Mouse (Mus musculus) lung, embryonic 15.5 days (tissue): ENCODE measurements around the gene Tubb1. TPM values are rescaled to one million over a fixed set of nuclear protein-coding genes. Genes with fewer than 3 reads are reported as not detected.

Experiments
- ATAC-seq: fragments of 200-750 bp; cut with Nextera tagmentation; 2 replicates; pipeline ENCODE4 v1.8.0; 2017; ENCODE audit warnings: moderate number of reproducible peaks, borderline replicate concordance; ENCODE audit not compliant: low FRiP score, low TSS enrichment; ENCODE audit errors: extremely low read depth
- H3K27ac ChIP-seq: fragments of 300-500 bp; sonication (generic); 2 replicates; pipeline ENCODE4 v1.5.1; 2015; ENCODE audit warnings: moderate library complexity, mild to moderate bottlenecking, inconsistent platforms
- H3K27me3 ChIP-seq: fragments of 300-500 bp; sonication (generic); 2 replicates; pipeline ENCODE4 v1.6.1; 2015; ENCODE audit warnings: inconsistent platforms
- H3K36me3 ChIP-seq: fragments of 300-500 bp; sonication (generic); 2 replicates; pipeline ENCODE4 v1.6.1; 2015; ENCODE audit warnings: inconsistent platforms
- H3K4me1 ChIP-seq: fragments of 300-500 bp; sonication (generic); 2 replicates; pipeline ENCODE4 v1.6.1; 2015; ENCODE audit warnings: inconsistent platforms
- H3K4me2 ChIP-seq: fragments of 300-500 bp; sonication (generic); 2 replicates; pipeline ENCODE4 v1.6.1; 2015; ENCODE audit warnings: inconsistent platforms, mild to moderate bottlenecking, moderate library complexity
- H3K4me3 ChIP-seq: fragments of 300-500 bp; sonication (generic); 2 replicates; pipeline ENCODE4 v1.5.1; 2015; ENCODE audit warnings: mild to moderate bottlenecking, inconsistent platforms
- H3K9ac ChIP-seq: fragments of 300-500 bp; sonication (generic); 2 replicates; pipeline ENCODE4 v1.6.1; 2015; ENCODE audit warnings: inconsistent platforms
- H3K9me3 ChIP-seq: fragments of 300-500 bp; sonication (generic); 2 replicates; pipeline ENCODE4 v1.6.1; 2016; ENCODE audit warnings: inconsistent platforms
- WGBS: fragments of 180-500 bp; shearing (Covaris S2); methylation state at CpG from one replicate; pipeline ENCODE4 v1.1.7; 2015; 5-methylcytosine and 5-hydroxymethylcytosine counted together
- polyA plus RNA-seq: library from polyadenylated mRNA; unstranded; fragments of >200 nt; fragmentation: Nextera tagmentation; extraction: Ambion mirVana; gene quantifications from 2 replicates; pipeline ENCODE4 v1.2.1, GENCODE M21; 2015

The Tubb1 gene
- polyA plus RNA-seq, 1 experiment from 2014 or later, result 6.6 TPM

DNA sequence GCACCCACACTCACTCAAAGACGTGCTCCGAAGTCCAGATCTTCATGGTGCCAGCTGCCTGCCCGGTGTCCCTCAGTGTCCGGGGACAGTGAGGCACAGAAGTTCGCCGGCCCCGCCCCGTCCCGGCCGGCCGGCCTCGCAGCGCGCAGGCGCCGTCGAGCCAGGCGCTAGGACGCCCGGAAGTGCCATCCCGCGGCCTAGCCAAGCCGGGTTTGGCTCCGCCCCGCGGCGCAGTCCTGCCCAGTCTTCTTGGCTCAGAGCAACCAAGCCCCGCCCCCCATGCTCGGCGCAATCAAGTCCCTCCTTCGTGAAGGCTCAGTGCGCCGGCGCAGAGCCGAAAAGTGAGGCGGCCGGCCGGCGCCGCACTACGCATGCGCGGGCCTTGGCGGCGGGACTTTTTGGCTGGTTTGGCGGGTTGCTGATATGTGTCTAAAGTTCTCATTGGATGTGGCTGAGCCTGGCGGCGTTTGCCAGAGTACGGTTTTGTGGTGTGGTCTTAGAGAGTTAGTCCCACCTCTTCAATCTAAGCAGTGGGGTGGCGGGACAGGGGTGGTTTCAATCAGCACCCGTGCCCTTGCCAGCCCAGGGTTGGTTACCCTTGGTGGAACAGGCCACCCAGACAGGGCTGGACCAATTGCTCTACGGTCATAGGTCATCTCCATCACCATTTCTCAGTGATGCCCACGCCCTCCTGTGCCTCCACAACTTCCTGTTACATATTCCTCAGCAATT, 22.5 kb downstream of the Tubb1 start, which contains the start of gene Prelid3b:
TSS of gene Prelid3b (minus strand) at position 264 of the 732 bp plus-strand sequence.
- H3K9ac ChIP-seq, result peak within 1 kb of the TSS; percentile 71
- H3K4me1 ChIP-seq, result peaks cover 19% of the 10 kb centered on the region
- peak within 1 kb of the TSS; percentile 80 for H3K4me2 ChIP-seq
- peak within 1 kb of the TSS; percentile 87 for H3K27ac ChIP-seq
- ATAC-seq, result peak; percentile 98
- WGBS, result under 1% methylated on average over 53 of the region's 53 CpGs
- H3K36me3 ChIP-seq, result peaks cover 13% of the 10 kb centered on the region; the same call in 1 of the 2 replicates
- H3K4me3 ChIP-seq, result peak within 1 kb of the TSS; percentile 69
- no peaks in the 10 kb centered on the region for H3K27me3 ChIP-seq
- H3K9me3 ChIP-seq, result no peaks in the 10 kb centered on the region

DNA sequence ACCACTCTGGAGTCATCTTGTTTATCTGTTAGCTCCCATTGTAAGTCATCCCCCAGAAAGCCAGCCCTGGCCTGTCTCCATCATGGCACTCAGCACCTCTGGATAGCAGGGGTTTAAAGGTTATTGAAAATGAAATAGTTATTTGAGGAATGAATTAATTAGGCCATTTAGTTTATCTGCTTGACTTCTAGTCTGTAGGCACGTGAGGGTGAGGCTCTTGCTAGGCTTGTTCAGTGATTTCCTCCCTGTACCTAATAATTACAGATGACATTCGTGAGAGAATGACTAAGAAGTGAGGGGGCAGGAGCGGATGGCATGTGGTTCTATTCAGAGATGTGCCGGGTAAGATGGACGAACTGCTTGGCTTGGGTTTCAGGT, 23.0 kb downstream of the Tubb1 start:
- Histone ChIP-seq H3K4me2 (peak overlapping the region; percentile 74), H3K9ac (peak overlapping the region; percentile 51), H3K9me3 (no peaks in the 10 kb centered on the region), H3K27me3 (no peaks in the 10 kb centered on the region), H3K4me1 (peaks cover 24% of the 10 kb centered on the region), H3K4me3 (peak overlapping the region; percentile 69), H3K36me3 (peaks cover 9% of the 10 kb centered on the region; the same call in 1 of the 2 replicates), H3K27ac (peak overlapping the region; percentile 87)
- 60% methylated on average over 5 of the region's 5 CpGs for WGBS
- no peak for ATAC-seq

DNA sequence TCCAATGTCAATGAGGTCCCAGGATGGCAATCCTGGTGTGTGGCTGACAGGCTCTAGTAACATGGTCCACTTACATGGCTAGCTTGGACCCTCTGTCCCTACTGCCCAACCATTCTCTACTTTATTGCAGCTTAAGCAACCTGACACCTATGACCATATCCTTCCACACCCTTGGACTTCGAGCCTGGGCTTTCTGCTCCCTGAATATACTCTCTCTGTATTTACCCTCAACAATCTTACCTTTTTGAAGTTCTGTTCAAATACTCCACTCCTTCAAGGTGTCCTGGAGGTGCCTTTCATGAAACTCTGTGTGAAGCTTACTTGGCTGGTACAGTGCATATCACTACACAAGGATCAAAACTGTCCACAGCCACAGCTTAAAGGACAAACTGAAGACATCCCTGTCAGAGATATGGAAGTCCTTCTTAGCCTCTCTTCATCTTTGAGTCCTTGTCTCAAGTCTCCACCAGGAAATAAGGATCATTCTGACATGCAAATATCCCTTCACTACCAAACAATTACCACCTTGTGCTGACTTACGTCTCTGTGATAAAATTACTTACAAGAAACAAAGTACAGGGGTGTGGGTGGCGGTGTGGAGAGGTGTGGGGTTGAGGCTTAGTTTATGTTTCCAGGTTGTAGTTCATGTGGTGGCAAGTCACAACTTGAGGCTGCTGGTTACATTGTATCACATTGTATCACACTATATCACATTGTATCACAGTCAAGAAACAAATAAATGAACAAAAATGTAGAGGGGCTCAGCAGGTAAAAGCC, 27.2 kb downstream of the Tubb1 start:
- peak overlapping the region; percentile 30 for H3K27ac ChIP-seq
- ATAC-seq, result no peak
- peaks cover 15% of the 10 kb centered on the region for H3K4me1 ChIP-seq
- H3K4me3 ChIP-seq, result no peak overlapping the region
- H3K4me2 ChIP-seq, result no peak overlapping the region
- H3K9me3 ChIP-seq, result no peaks in the 10 kb centered on the region
- no peaks in the 10 kb centered on the region for H3K27me3 ChIP-seq
- H3K9ac ChIP-seq, result no peak overlapping the region
- H3K36me3 ChIP-seq, result no peaks in the 10 kb centered on the region
- WGBS, result 47% methylated on average over 3 of the region's 3 CpGs

DNA sequence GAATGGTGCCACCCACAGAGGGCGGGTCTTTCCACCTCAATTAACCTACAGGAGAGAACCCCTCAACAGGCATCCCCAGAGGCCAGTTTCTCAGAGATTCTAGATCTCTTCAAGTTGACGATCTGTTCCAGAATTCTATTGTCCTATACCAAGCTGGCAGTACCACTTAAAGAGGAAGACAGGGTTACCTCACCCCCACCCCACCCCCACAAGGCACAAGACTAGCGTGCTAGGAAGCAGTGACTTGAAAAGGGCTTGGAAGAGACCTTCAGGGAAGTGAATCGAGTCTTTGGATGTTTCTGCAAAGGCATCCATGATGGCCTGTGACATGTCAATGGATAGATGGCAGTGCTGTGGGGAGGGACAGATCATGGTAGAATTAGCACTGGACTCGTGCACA, 28.3 kb downstream of the Tubb1 start:
- H3K9ac ChIP-seq, result no peak overlapping the region
- H3K4me1 ChIP-seq, result peaks cover 9% of the 10 kb centered on the region
- H3K27ac ChIP-seq, result no peak overlapping the region; the same call in 1 of the 2 replicates
- no peak for ATAC-seq
- H3K36me3 ChIP-seq, result no peaks in the 10 kb centered on the region
- no peak overlapping the region for H3K4me2 ChIP-seq
- H3K4me3 ChIP-seq, result no peak overlapping the region
- WGBS, result 65% methylated on average over 5 of the region's 5 CpGs
- no peaks in the 10 kb centered on the region for H3K9me3 ChIP-seq
- no peaks in the 10 kb centered on the region for H3K27me3 ChIP-seq

DNA sequence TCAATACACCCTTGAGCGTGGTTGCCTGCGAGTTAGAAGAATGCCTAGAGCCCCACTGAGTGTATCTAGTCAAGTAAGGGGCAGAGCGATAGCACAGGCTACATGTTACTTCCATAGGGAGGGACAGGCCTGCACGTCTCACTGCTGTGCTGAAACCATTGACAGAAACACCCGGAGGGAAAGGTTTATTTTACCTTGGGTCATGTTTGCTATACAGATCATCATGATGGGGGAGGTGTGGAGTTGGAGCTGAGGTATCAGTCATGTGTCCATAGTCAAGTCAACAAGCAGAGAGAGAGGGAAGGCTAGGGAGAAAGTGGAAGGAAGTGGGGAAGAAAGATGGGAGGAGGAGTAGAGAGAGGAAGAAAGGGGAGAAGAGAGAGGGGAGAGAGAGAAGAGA, 36.5 kb downstream of the Tubb1 start:
- no peak overlapping the region for H3K9ac ChIP-seq
- ATAC-seq, result no peak
- H3K4me3 ChIP-seq, result no peak overlapping the region
- H3K4me2 ChIP-seq, result no peak overlapping the region
- H3K9me3 ChIP-seq, result no peaks in the 10 kb centered on the region
- 59% methylated on average over 5 of the region's 5 CpGs for WGBS
- H3K4me1 ChIP-seq, result no peaks in the 10 kb centered on the region
- no peak overlapping the region for H3K27ac ChIP-seq
- no peaks in the 10 kb centered on the region for H3K27me3 ChIP-seq
- H3K36me3 ChIP-seq, result no peaks in the 10 kb centered on the region

DNA sequence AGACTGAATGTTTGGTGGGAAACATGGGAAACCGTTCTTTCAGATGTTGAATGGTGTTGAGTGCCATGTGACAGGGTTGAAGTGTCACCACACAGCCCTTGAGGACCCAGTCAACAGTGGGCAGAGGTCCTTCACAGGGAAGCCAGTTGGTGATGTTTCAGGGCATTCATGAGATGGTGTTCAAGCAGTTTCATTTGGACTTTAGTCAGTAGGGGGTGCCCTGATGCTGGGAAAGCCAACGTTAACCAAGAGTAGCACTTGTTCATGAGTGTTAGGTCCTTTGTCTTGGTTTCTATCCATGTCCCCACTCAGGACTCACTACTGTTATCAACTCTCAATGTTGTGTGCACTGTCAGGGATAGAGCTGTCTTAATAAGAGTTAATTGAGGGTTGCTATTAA, 42.4 kb downstream of the Tubb1 start:
- no peaks in the 10 kb centered on the region for H3K36me3 ChIP-seq
- no peak overlapping the region for H3K27ac ChIP-seq
- H3K4me3 ChIP-seq, result no peak overlapping the region
- no peaks in the 10 kb centered on the region for H3K27me3 ChIP-seq
- no peak overlapping the region for H3K4me2 ChIP-seq
- no peak overlapping the region for H3K9ac ChIP-seq
- no peaks in the 10 kb centered on the region for H3K9me3 ChIP-seq
- H3K4me1 ChIP-seq, result no peaks in the 10 kb centered on the region
- 52% methylated on average over 2 of the region's 2 CpGs for WGBS
- no peak for ATAC-seq

DNA sequence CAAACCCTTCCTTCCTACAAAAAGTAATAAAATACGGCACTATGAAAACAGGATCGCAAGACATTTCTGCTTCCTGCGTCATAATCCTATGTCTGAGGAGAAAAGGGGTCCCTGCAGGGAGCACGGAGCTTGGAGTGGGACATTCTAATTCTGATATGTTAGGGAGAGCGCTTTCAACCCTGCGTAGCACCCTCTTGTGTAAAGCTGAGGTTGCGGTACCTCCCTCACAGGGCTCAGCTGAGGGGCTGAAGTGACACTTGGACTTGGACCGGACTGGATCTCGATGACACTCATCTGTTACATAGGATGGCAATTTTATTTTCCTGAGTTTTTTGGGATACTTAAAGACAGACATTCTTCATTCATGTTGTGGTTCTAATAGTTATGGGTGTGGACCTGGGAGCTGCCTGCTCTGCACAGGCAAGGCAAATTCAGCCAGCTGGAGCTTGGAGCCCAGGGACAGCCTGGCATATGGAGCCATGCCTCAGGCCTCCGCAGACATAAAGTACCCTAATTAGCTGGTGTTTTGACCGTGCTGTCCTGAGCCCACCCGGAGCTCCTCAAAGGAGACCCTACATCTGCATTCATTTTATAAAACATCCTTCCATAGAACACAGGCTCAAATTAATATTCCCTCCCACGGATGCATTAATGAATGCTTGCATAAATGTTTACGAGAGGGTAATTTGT, 50.5 kb downstream of the Tubb1 start:
- no peak overlapping the region for H3K9ac ChIP-seq
- no peaks in the 10 kb centered on the region for H3K36me3 ChIP-seq
- ATAC-seq, result no peak
- no peak overlapping the region for H3K4me3 ChIP-seq
- H3K4me2 ChIP-seq, result no peak overlapping the region
- no peaks in the 10 kb centered on the region for H3K9me3 ChIP-seq
- no peak overlapping the region for H3K27ac ChIP-seq
- 84% methylated on average over 14 of the region's 14 CpGs for WGBS
- 0 out of 2 replicates have a peak, but pooled peaks cover 2% of the 10 kb centered on the region for H3K4me1 ChIP-seq
- H3K27me3 ChIP-seq, result no peaks in the 10 kb centered on the region

DNA sequence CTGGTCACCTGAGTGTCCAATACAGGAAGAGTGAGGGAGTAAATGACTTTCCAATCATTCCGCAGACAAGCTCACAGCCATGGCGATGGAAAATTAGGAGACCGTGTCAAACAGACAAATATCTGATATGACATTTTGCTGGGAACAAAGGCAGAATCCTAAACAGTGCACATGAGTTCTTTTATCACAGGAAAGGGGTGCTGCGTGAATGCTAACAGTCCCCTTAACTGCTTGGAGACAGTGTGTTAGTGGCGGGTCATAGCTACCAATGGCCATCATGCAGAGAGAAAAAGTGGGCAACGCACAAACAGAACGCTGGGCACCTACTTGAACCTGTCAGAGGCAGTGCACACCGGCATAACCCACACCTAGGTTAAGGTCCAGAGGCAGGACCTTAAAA, 51.0 kb downstream of the Tubb1 start:
- no peak overlapping the region for H3K4me2 ChIP-seq
- H3K4me3 ChIP-seq, result no peak overlapping the region
- no peak overlapping the region for H3K27ac ChIP-seq
- WGBS, result 87% methylated on average over 8 of the region's 8 CpGs
- no peak for ATAC-seq
- H3K27me3 ChIP-seq, result no peaks in the 10 kb centered on the region
- 0 out of 2 replicates have a peak, but pooled peaks cover 2% of the 10 kb centered on the region for H3K4me1 ChIP-seq
- no peaks in the 10 kb centered on the region for H3K36me3 ChIP-seq
- H3K9ac ChIP-seq, result no peak overlapping the region
- H3K9me3 ChIP-seq, result no peaks in the 10 kb centered on the region

DNA sequence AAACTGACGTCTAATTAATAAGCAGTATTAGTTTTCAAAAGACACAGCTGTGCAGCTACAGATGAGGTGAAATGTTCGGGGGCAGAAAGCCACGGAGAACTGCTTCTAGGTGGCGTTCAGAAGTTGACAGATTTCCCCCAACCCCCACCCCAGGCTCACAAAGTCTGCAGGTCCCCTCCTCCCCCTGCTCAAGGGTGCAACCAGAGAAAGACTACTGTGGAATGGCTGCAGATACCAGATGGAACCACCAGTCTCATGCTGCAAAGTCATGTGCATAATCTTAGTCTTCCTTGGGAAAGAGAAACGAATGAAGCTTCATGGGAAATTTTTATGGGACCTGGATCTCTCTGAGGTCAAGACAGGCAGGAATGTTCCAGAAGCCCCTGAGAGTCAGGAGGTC, 51.8 kb downstream of the Tubb1 start:
- Histone ChIP-seq H3K9me3 (no peaks in the 10 kb centered on the region), H3K4me2 (no peak overlapping the region), H3K9ac (no peak overlapping the region), H3K27ac (no peak overlapping the region), H3K27me3 (no peaks in the 10 kb centered on the region), H3K4me1 (0 out of 2 replicates have a peak, but pooled peaks cover 2% of the 10 kb centered on the region), H3K36me3 (no peaks in the 10 kb centered on the region), H3K4me3 (no peak overlapping the region)
- ATAC-seq, result no peak
- 33% methylated on average over 5 of the region's 5 CpGs for WGBS

DNA sequence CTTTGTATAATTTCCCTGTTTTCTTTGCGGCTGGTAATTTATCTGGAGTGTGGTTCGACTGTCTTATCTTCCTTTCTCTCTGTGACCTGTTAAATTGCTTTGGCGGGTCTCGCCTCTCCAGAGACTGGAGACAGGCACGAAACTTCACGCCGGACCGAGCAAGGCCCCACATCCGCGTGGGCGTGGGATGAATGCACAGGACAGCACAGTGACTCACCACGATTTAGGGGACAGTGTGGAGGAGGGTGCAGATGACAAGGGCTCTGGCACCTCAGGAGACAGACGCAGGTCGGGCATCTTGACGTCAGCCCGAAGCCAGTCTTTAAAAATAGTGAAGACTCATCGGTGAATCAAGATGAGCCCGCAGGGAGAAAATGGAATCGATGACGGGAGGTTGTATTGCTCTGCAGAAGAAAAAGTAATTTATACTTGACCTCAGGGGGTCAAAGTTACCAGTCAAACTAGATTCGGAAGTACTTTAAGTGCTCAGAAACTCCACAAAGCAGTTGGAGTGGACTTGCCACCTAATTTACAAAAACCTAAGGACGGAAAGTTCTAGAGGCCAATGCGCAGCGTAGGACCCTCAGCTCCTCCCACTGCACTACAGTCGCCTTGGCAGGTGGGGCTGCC, 52.5 kb downstream of the Tubb1 start:
- no peak overlapping the region for H3K27ac ChIP-seq
- no peak for ATAC-seq
- 50% methylated on average over 25 of the region's 25 CpGs for WGBS

More for the DNA sequence above, 52.5 kb downstream of the Tubb1 start:
- Histone ChIP-seq H3K4me1 (0 out of 2 replicates have a peak, but pooled peaks cover 2% of the 10 kb centered on the region), H3K27me3 (no peaks in the 10 kb centered on the region), H3K4me2 (no peak overlapping the region), H3K9me3 (no peaks in the 10 kb centered on the region), H3K36me3 (no peaks in the 10 kb centered on the region), H3K9ac (no peak overlapping the region), H3K4me3 (no peak overlapping the region)
